Mouse (Mus musculus): ENCODE measurements at regions not wholly inside any gene's neighbourhood (a gene's known extent, or its start where the extent isn't known, plus 50 kb on each side); places are given as distances from the start of the nearest gene placed in this dataset.
"Not testable (repeated sequence)": the region's sequence is repeated elsewhere in the genome, so short reads cannot be mapped to it uniquely, and the experiment has no call there.

- TF ChIP-seq CTCF (IDR thresholded peaks at IDR 0.05) = no peak
- no peak for DNase-seq
- H3K27ac ChIP-seq = no peak overlapping the region; the same call in 1 of the 2 replicates
- intact Hi-C loops (cut with DNase I) = loop anchor here (10.0 kb wide), 2 partner anchors 105 to 375 kb away; no protein-coding TSS in a partner anchor
- no peak overlapping the region for H3K4me3 ChIP-seq
Observed at GRCm38 (mm10) chr10:99570190-99570589, 189.3 kb downstream of the Csl start.

- intact Hi-C loops (cut with DNase I) = loop anchor here (10.0 kb wide), 2 partner anchors 109 to 379 kb away; no protein-coding TSS in a partner anchor
- Histone ChIP-seq H3K27ac (0 out of 2 replicates have a peak overlapping the region, but pooled peaks have one; percentile 1), H3K4me3 (no peak overlapping the region)
- peak; percentile 38 for DNase-seq
- TF ChIP-seq CTCF (IDR thresholded peaks at IDR 0.05) = no peak
Observed at GRCm38 (mm10) chr10:99573997-99574396, 185.5 kb downstream of the Csl start.

- no peak overlapping the region for H3K4me3 ChIP-seq
- H3K27ac ChIP-seq = no peak overlapping the region
- DNase-seq = no peak
- intact Hi-C loops (cut with DNase I) = loop anchor here (5.0 to 10.0 kb wide), 4 partner anchors 42 to 380 kb away; partner anchors contain the start of gene Dusp6
- no peak for TF ChIP-seq CTCF (IDR thresholded peaks at IDR 0.05)
Observed at GRCm38 (mm10) chr10:99575294-99575693, 184.2 kb downstream of the Csl start.

- DNase-seq = no peak
- Histone ChIP-seq H3K27ac (no peak overlapping the region), H3K4me3 (no peak overlapping the region)
- TF ChIP-seq CTCF (IDR thresholded peaks at IDR 0.05) = no peak
- intact Hi-C loops (cut with DNase I) = loop anchor here (2.0 to 10.0 kb wide), 5 partner anchors 41 to 412 kb away; partner anchors contain the start of gene Dusp6
Observed at GRCm38 (mm10) chr10:99576301-99576700, 183.2 kb downstream of the Csl start.

- peak; percentile 47 for DNase-seq
- intact Hi-C loops (cut with DNase I) = loop anchor here (2.0 to 10.0 kb wide), 5 partner anchors 40 to 412 kb away; partner anchors contain the start of gene Dusp6
- no peak overlapping the region for H3K27ac ChIP-seq
- H3K4me3 ChIP-seq = 0 out of 2 replicates have a peak overlapping the region, but pooled peaks have one; percentile 6
- TF ChIP-seq CTCF (IDR thresholded peaks at IDR 0.05) = no peak; the same call in 1 of the 2 replicates
Observed at GRCm38 (mm10) chr10:99577041-99577681, 182.3 kb downstream of the Csl start.

- intact Hi-C loops (cut with DNase I) = loop anchor here (5.0 to 10.0 kb wide), 4 partner anchors 39 to 384 kb away; partner anchors contain the start of gene Dusp6
- DNase-seq = no peak
- Histone ChIP-seq H3K4me3 (no peak overlapping the region), H3K27ac (no peak overlapping the region)
- no peak for TF ChIP-seq CTCF (IDR thresholded peaks at IDR 0.05)
Observed at GRCm38 (mm10) chr10:99578366-99578765, 181.1 kb downstream of the Csl start.

GRCm38 (mm10) chr10:99580191-99580590, 179.3 kb downstream of the Csl start:
- no peak for DNase-seq
- H3K4me3 ChIP-seq = no peak overlapping the region
- no peak for TF ChIP-seq CTCF (IDR thresholded peaks at IDR 0.05)
- no peak overlapping the region for H3K27ac ChIP-seq
- intact Hi-C loops (cut with DNase I) = no loop called here

GRCm38 (mm10) chr10:99581074-99581473, 178.4 kb downstream of the Csl start:
- no peak for DNase-seq
- TF ChIP-seq CTCF (IDR thresholded peaks at IDR 0.05) = no peak
- intact Hi-C loops (cut with DNase I) = no loop called here
- Histone ChIP-seq H3K4me3 (no peak overlapping the region), H3K27ac (no peak overlapping the region)

GRCm38 (mm10) chr10:99584855-99585254, 174.6 kb downstream of the Csl start:
- intact Hi-C loops (cut with DNase I) = no loop called here
- Histone ChIP-seq H3K27ac (no peak overlapping the region), H3K4me3 (no peak overlapping the region)
- TF ChIP-seq CTCF (IDR thresholded peaks at IDR 0.05) = no peak
- no peak for DNase-seq

- H3K27ac ChIP-seq = no peak overlapping the region
- intact Hi-C loops (cut with DNase I) = no loop called here
- no peak for TF ChIP-seq CTCF (IDR thresholded peaks at IDR 0.05)
- H3K4me3 ChIP-seq = peak overlapping the region; percentile 42
- DNase-seq = peak; percentile 57
Observed at GRCm38 (mm10) chr10:99592220-99592619, 167.2 kb downstream of the Csl start.

GRCm38 (mm10) chr10:99595659-99596058, 163.8 kb downstream of the Csl start:
- no peak overlapping the region for H3K4me3 ChIP-seq
- no peak for TF ChIP-seq CTCF (IDR thresholded peaks at IDR 0.05)
- intact Hi-C loops (cut with DNase I) = no loop called here
- DNase-seq = no peak
- H3K27ac ChIP-seq = no peak overlapping the region

GRCm38 (mm10) chr10:99599142-99600120, 160.0 kb downstream of the Csl start:
- peak overlapping the region; percentile 78 for H3K27ac ChIP-seq
- DNase-seq; intact Hi-C loops (cut with DNase I): not testable (repeated sequence)
- peak overlapping the region; percentile 61 for H3K4me3 ChIP-seq

All from gastrocnemius, adult 2 months (tissue).